7 mouse cellular contexts compared by ENCODE assay signal in the genomic region with DNA sequence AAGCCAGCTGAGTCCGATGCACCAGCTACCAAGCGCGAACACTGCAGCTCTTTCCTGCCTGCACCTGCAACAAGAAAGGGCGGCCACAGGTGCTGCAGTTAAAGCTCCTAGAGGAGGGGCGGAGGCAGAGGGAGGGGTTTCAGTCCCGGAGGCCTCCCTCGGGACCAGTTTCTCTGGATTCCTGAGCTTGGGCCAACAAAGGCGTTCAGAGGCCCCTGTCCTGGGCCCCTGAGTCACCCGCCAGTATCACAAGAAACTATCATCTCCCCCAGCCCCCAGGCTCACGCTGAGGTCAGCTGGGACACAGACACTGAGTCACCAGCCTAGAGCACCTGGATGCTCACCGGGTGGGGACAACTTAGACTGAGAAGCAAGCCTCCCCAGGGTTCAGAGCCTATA. TPM values are rescaled to one million over a fixed set of nuclear protein-coding genes. Genes with fewer than 3 reads are reported as not detected.
DNase-seq lines count a peak whose midpoint lies in the region; ATAC-seq and TF ChIP-seq lines count a peak whose summit lies in the region.

A gene (minus strand): TSS at position 78 of the 399 bp plus-strand sequence.

- H3K4me1 ChIP-seq in ES-E14 (ENCODE audit: control insufficient read depth in 2 of 2, insufficient read depth in 2 of 2, low read length in 2 of 2, poor library complexity in 1 of 2) = peaks cover 9 to 36% of the 10 kb centered on the region in 2 experiments; a peak in 3 of 4 replicates
- H3K4me1 ChIP-seq in bone marrow, adult 2 months (ENCODE audit: control insufficient read depth, insufficient read depth, low read length) = no peaks in the 10 kb centered on the region; the same call in 1 of the 2 replicates
- H3K4me1 ChIP-seq in neural tube, embryonic 11.5 days (ENCODE audit: control insufficient read depth, insufficient read depth, low read length) = no peaks in the 10 kb centered on the region; the same call in 1 of the 2 replicates

- no peak for ATAC-seq in neural tube, embryonic 11.5 days (ENCODE audit: insufficient read depth, low FRiP score, low TSS enrichment)
- no peak for ATAC-seq in granulocyte monocyte progenitor cell, adult 5-6 weeks (replicated peaks; ENCODE audit: poor library complexity, severe bottlenecking)

- peak within 1 kb of the TSS; percentile 84 for H3K27ac ChIP-seq in ES-E14 (ENCODE audit: insufficient read depth, low read depth, low read length, poor library complexity, severe bottlenecking)
- H3K27ac ChIP-seq in bone marrow, adult 2 months (ENCODE audit: control insufficient read depth, insufficient read depth, low read depth, low read length, poor library complexity) = no peak within 1 kb of the TSS
- no peak within 1 kb of the TSS for H3K27ac ChIP-seq in neural tube, embryonic 11.5 days (ENCODE audit: low read depth, low read length)

- peak within 1 kb of the TSS; percentile 69 for H3K9ac ChIP-seq in ES-E14 (ENCODE audit: insufficient read depth, low read depth, low read length, poor library complexity, severe bottlenecking)
- no peak within 1 kb of the TSS for H3K9ac ChIP-seq in neural tube, embryonic 11.5 days (ENCODE audit: low read length)

- peak within 1 kb of the TSS; percentile 10; the same call in 1 of the 2 replicates for H3K4me2 ChIP-seq in neural tube, embryonic 11.5 days (ENCODE audit: low read depth)

- WGBS in bone marrow, adult 2 months = 68% methylated on average over 11 of the region's 11 CpGs
- WGBS in neural tube, embryonic 11.5 days = 7% methylated on average over 11 of the region's 11 CpGs

- peaks cover 7% of the 10 kb centered on the region; the same call in 1 of the 2 replicates for H3K36me3 ChIP-seq in ES-E14 (ENCODE audit: control insufficient read depth, insufficient read depth, low read length, poor library complexity, severe bottlenecking)
- H3K36me3 ChIP-seq in neural tube, embryonic 11.5 days (ENCODE audit: control insufficient read depth, insufficient read depth, low read length) = no peaks in the 10 kb centered on the region

- peak; percentile 75 for DNase-seq in ES-E14 (ENCODE audit: low read depth, low spot score)
- peak; percentile 44 to 76 for DNase-seq in kidney, postnatal 25 days
- no peak for DNase-seq in neural tube, embryonic 11.5 days (ENCODE audit: low spot score)
- DNase-seq in layer of hippocampus, postnatal 36 days = no peak
- no peak for DNase-seq in ovary, adult 18-20 months (ENCODE audit: low spot score)

- peaks cover 22% of the 10 kb centered on the region for H3K27me3 ChIP-seq in neural tube, embryonic 11.5 days (ENCODE audit: control insufficient read depth, insufficient read depth, low read length)

- no peak for TF ChIP-seq POLR2A in bone marrow, adult 2 months (IDR thresholded peaks at IDR 0.05; ENCODE audit: borderline replicate concordance, control insufficient read depth, low read depth, low read length)

- no peaks in the 10 kb centered on the region for H3K9me3 ChIP-seq in ES-E14 (ENCODE audit: control insufficient read depth, insufficient read depth, low read depth, low read length)
- H3K9me3 ChIP-seq in neural tube, embryonic 11.5 days (ENCODE audit: control insufficient read depth, low read length) = no peaks in the 10 kb centered on the region

- H3K4me3 ChIP-seq in ES-E14 (ENCODE audit: insufficient read depth in 1 of 2, low read depth in 1 of 2, low read length in 2 of 2, poor library complexity in 1 of 2, severe bottlenecking in 1 of 2) = peak within 1 kb of the TSS; percentile 66 to 82
- peak within 1 kb of the TSS; percentile 9 for H3K4me3 ChIP-seq in bone marrow, adult 2 months (replicated peaks; ENCODE audit: control insufficient read depth, low read depth, low read length)
- no peak within 1 kb of the TSS for H3K4me3 ChIP-seq in neural tube, embryonic 11.5 days (ENCODE audit: low read depth, low read length)

- in situ Hi-C loops in ES-E14 (cut with MboI; ENCODE audit: low sequenced_read_pairs in 2 of 2, unreplicated experiment in 2 of 2) = no loop called here

- TF ChIP-seq CTCF in bone marrow, adult 2 months (IDR thresholded peaks at IDR 0.05; ENCODE audit: control insufficient read depth, insufficient read depth, low read length) = no peak

TF ChIP-seq in ES-E14, 5 proteins besides CTCF, POLR2A, EP300 and RAD21:
- TF ChIP-seq ZC3H11A (IDR thresholded peaks at IDR 0.05; ENCODE audit: borderline replicate concordance, low read depth, low read length) (no peak), HCFC1 (IDR thresholded peaks at IDR 0.05; ENCODE audit: borderline replicate concordance, insufficient read depth, low read length) (no peak), CHD2 (IDR thresholded peaks at IDR 0.05; ENCODE audit: low read depth, low read length) (no peak), ZNF384 (IDR thresholded peaks at IDR 0.05; ENCODE audit: low read depth, low read length) (no peak), MAFK (IDR thresholded peaks at IDR 0.05; ENCODE audit: insufficient read depth, low read depth, low read length) (no peak; the same call in 1 of the 2 replicates)

RNA-seq across cellular contexts. Expression of the gene that starts here (rescaled TPM):
- total RNA-seq in ES-E14 (2012; rRNA removed) = 150 and 350 TPM in 2 replicates
- 11.1 TPM in 1 of 2 replicates, not detected in the other for polyA plus RNA-seq in bone marrow, adult 2 months (2011; ENCODE audit: insufficient read depth, insufficient read length, low replicate concordance, missing spikeins)
- polyA plus RNA-seq in neural tube, embryonic 11.5 days (2014; fragmentation: Nextera tagmentation; extraction: Ambion mirVana) = 7.5 and 8.9 TPM in 2 replicates
- total RNA-seq in granulocyte monocyte progenitor cell, adult 5-6 weeks (2014; fragmentation: Nextera tagmentation) = not detected in 2 replicates
- not detected in 2 replicates for total RNA-seq in granulocyte monocyte progenitor cell, adult 5-6 weeks (2017)
- total RNA-seq in layer of hippocampus, postnatal 36 days (2021) = not detected

Comparison
In these comparisons a context has a peak if more than half of its experiments do, and no peak if none do; other contexts are left out.
1. RNA of the gene that starts here (total RNA-seq): 150 to 350 TPM in ES-E14; not detected in layer of hippocampus, postnatal 36 days and not detected in granulocyte monocyte progenitor cell, adult 5-6 weeks; every median in the first group is over 100 times any median in the second.
2. DNase-seq: peak in ES-E14 (single experiment) and kidney, postnatal 25 days (2 of 2); none in neural tube, embryonic 11.5 days (single experiment), layer of hippocampus, postnatal 36 days (0 of 2) and ovary, adult 18-20 months (single experiment).